Mouse (Mus musculus) ES-E14 (cell line): ENCODE results near the gene Car11. TPM values are rescaled to one million over a fixed set of nuclear protein-coding genes. Genes with fewer than 3 reads are reported as not detected.
A peak's percentile ranks its signal among the peaks of the same experiment; 100 is the strongest.

Source experiments
- DNase-seq: peaks from one replicate; pipeline ENCODE4 v3.0.0-alpha.2; 2013; ENCODE audit warnings: low read depth, low spot score
- H3K27ac ChIP-seq: 2 replicates; pipeline ENCODE4 v1.5.1; 2012; ENCODE audit warnings: low read depth, mild to moderate bottlenecking, low read length, moderate library complexity, mixed read lengths; ENCODE audit not compliant: poor library complexity, insufficient read depth, severe bottlenecking
- H3K36me3 ChIP-seq: 2 replicates; pipeline ENCODE4 v1.6.1; 2012; ENCODE audit warnings: mild to moderate bottlenecking, low read length, moderate library complexity, mixed read lengths; ENCODE audit not compliant: control insufficient read depth, poor library complexity, insufficient read depth, severe bottlenecking
- H3K4me1 ChIP-seq, 2 experiments: fragments of 150-350 bp in 1 of 2; sonication (generic) in 1 of 2; 2 replicates each; pipeline ENCODE4 v1.6.1; 2012; ENCODE audit warnings: low read length in 2 of 2, mild to moderate bottlenecking in 1 of 2, mixed read lengths in 1 of 2; ENCODE audit not compliant: control insufficient read depth in 2 of 2, insufficient read depth in 2 of 2, poor library complexity in 1 of 2
- H3K4me3 ChIP-seq, 2 experiments: fragments of 150-350 bp in 1 of 2; sonication (generic) in 1 of 2; 2 replicates each; pipeline ENCODE4 v1.5.1; 2012; ENCODE audit warnings: low read length in 2 of 2, low read depth in 1 of 2, mild to moderate bottlenecking in 1 of 2, mixed read lengths in 1 of 2; ENCODE audit not compliant: insufficient read depth in 1 of 2, poor library complexity in 1 of 2, severe bottlenecking in 1 of 2
- H3K9ac ChIP-seq: 2 replicates; pipeline ENCODE4 v1.6.1; 2012; ENCODE audit warnings: low read depth, mild to moderate bottlenecking, low read length, mixed read lengths; ENCODE audit not compliant: poor library complexity, insufficient read depth, severe bottlenecking
- H3K9me3 ChIP-seq: fragments of 150-350 bp; sonication (generic); 2 replicates; pipeline ENCODE4 v1.6.1; 2012; ENCODE audit warnings: low read depth, mild to moderate bottlenecking, low read length; ENCODE audit not compliant: control insufficient read depth, insufficient read depth
- CHD2 ChIP-seq: IDR thresholded peaks from 2 replicates; pipeline ENCODE4 v1.6.1; 2014; ENCODE audit warnings: mild to moderate bottlenecking, low read depth, low read length, inconsistent platforms
- HCFC1 ChIP-seq: IDR thresholded peaks from 2 replicates; pipeline ENCODE4 v1.6.1; 2012; ENCODE audit warnings: low read length, inconsistent platforms, borderline replicate concordance; ENCODE audit not compliant: insufficient read depth
- MAFK ChIP-seq: IDR thresholded peaks from 2 replicates; pipeline ENCODE4 v1.6.1; 2014; ENCODE audit warnings: mild to moderate bottlenecking, low read depth, low read length, inconsistent platforms; ENCODE audit not compliant: insufficient read depth
- ZC3H11A ChIP-seq: IDR thresholded peaks from 2 replicates; pipeline ENCODE4 v1.6.1; 2012; ENCODE audit warnings: low read depth, mild to moderate bottlenecking, inconsistent platforms, low read length, borderline replicate concordance
- ZNF384 ChIP-seq: IDR thresholded peaks from 2 replicates; pipeline ENCODE4 v1.6.1; 2012; ENCODE audit warnings: low read depth, low read length, inconsistent platforms
- in situ Hi-C, 2 experiments: fragments of 600-800 bp; cut with MboI; formaldehyde crosslinking; loops; one replicate each; pipeline ENCODE4 v1.15.1; 2025; ENCODE audit warnings: low sequenced_read_pairs in 2 of 2, inconsistent platforms in 1 of 2; ENCODE audit not compliant: unreplicated experiment in 2 of 2
- total RNA-seq: library from RNA; depleted of rRNA; stranded (reverse); fragments of 300-350 nt; gene quantifications from 2 replicates; pipeline ENCODE4 v1.2.3, GENCODE M21; 2012

Gene Car11
- total RNA-seq, 1 experiment, result 4.4 TPM

DNA sequence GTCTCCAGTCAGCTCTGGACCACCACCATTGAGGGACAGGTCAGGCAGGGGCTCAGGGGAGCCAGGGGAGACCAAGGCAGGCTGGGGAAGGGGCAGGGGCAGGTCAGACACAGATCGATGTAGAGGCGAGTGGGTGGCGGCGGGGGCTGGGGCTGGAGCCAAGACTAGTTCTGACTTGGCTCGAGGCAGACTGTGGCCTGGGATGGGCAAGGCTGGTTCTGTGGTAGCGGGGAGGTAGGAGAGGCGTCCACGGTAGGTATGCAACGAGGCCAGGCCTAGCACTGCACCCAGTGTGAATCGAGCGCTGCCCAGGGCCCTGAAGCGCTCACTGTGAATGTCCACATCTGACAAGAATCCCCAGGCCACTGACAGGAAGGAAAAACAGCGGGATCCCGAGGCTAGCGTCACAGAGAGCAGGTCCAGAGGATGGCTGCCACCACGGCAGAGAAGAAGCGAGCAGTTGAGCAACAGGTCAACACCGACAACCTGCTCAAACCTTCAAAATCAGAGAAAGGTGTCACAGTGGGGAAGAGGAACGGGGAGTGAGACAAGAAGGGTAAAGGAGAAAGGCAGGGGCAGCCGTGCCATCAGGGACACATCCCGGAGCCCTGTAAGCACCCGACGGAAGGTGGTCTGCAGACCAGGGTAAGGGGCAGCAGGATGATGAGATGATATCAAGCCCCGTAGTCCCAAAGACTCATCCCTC is 11.8 kb downstream of the Car11 start:
- no peak for TF ChIP-seq CHD2
- TF ChIP-seq ZC3H11A, result no peak
- TF ChIP-seq MAFK, result no peak
- TF ChIP-seq ZNF384, result no peak
- TF ChIP-seq HCFC1, result no peak
- Histone ChIP-seq H3K27ac (no peak overlapping the region), H3K4me3 (no peak overlapping the region), H3K9ac (0 out of 2 replicates have a peak overlapping the region, but pooled peaks have one; percentile 4), H3K4me1 (peaks cover 5 to 35% of the 10 kb centered on the region in 2 experiments; a peak in 3 of 4 replicates), H3K9me3 (no peaks in the 10 kb centered on the region), H3K36me3 (peaks cover 29% of the 10 kb centered on the region)
- in situ Hi-C loops, result no loop called here
- DNase-seq, result no peak

DNA sequence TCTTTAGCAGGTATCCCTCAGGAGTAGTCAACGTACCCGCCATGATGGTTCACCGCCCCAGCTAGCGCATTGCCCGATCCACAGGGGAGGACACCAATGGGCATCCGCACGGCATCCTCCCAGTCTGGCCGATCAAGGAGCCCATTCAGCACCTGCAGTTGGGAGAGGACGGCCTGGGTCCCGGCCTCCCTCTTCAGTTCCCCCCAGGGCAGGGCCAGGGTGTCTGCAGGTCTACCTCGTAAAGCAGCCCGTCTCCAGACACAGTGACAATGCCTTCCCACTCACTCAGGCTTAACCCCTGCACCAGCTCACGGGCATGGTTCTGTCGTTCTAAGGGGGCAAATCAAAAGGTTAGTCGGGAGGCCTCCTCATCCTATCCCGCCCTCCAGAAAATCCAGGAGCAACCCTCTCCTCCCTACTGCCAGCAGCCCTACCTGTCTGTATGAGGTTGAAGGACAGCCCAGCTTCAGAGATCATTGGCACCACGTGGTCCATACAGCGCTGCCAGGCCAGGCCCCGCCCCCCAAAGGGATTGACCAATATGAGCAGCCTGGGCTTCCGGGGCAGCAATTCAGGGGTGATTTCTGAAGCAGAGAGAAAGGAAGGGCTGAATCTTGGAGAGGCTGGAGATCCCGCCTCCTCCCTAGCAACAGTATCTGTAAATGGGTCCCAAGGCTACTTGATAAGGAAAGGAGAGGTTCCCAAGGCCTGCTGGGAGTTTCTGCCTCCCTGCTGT is 12.5 kb downstream of the Car11 start:
- H3K9me3 ChIP-seq, result no peaks in the 10 kb centered on the region
- no peak overlapping the region for H3K4me3 ChIP-seq
- peaks cover 29% of the 10 kb centered on the region for H3K36me3 ChIP-seq
- no peak overlapping the region for H3K9ac ChIP-seq
- in situ Hi-C loops, result no loop called here
- DNase-seq, result no peak
- no peak for TF ChIP-seq HCFC1
- no peak for TF ChIP-seq ZNF384
- no peak for TF ChIP-seq CHD2
- TF ChIP-seq ZC3H11A, result no peak
- H3K27ac ChIP-seq, result no peak overlapping the region
- peaks cover 5 to 34% of the 10 kb centered on the region in 2 experiments; a peak in 3 of 4 replicates for H3K4me1 ChIP-seq

- Histone ChIP-seq H3K4me1 (peaks cover 0 to 28% of the 10 kb centered on the region in 2 experiments; a peak in 2 of 4 replicates), H3K4me3 (no peak overlapping the region), H3K36me3 (peaks cover 31% of the 10 kb centered on the region), H3K9ac (no peak overlapping the region), H3K9me3 (no peaks in the 10 kb centered on the region), H3K27ac (no peak overlapping the region)
- in situ Hi-C loops, result no loop called here
- TF ChIP-seq ZNF384 (no peak), CHD2 (no peak), ZC3H11A (no peak), MAFK (no peak), HCFC1 (no peak)
- DNase-seq, result no peak
Measured at GRCm38 (mm10) chr7:45713396-45713795, 13.8 kb downstream of the Car11 start.

GRCm38 (mm10) chr7:45713881-45714520 is 14.4 kb downstream of the Car11 start:
- in situ Hi-C loops, result no loop called here
- TF ChIP-seq HCFC1, result no peak
- TF ChIP-seq MAFK, result no peak
- no peak for TF ChIP-seq ZNF384
- TF ChIP-seq ZC3H11A, result no peak
- no peak overlapping the region; the same call in 1 of the 2 replicates for H3K9ac ChIP-seq
- peaks cover 37% of the 10 kb centered on the region for H3K36me3 ChIP-seq
- no peak overlapping the region for H3K27ac ChIP-seq
- no peaks in the 10 kb centered on the region for H3K9me3 ChIP-seq
- no peak for DNase-seq
- peaks cover 0 to 25% of the 10 kb centered on the region in 2 experiments; a peak in 2 of 4 replicates for H3K4me1 ChIP-seq
- peak overlapping the region in 1 of 2 experiments; percentile 76; a peak in 1 of 4 replicates for H3K4me3 ChIP-seq
